Mouse (Mus musculus): ENCODE measurements around the gene Ubr2. TPM values are rescaled to one million over a fixed set of nuclear protein-coding genes. Genes with fewer than 3 reads are reported as not detected.

The Ubr2 gene
- total and polyA plus RNA-seq, 3 experiments, result 20.4 to 50.9 (median 39.6) TPM

DNA sequence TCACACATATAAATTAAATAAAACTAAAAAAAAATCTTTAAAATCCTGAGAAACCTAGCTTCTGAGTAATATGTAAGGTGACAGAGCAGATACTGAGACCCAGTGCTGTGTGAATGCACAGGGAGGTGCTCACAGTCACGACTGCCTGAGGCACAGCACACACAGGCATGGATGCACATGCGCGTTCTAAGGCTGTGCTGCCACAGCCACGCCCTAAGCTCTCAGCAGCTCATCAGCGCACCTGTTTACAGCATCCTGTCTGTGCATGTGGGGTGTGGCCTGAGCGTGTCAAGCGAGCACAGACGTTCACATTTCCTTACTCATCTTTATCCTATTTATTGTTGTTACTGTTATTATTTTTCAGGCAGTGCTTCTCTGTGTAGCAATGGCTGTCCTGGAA, 69.9 kb downstream of the Ubr2 start:
- no peak overlapping the region for H3K4me3 ChIP-seq (replicated peaks in 1 of 3; ENCODE audit: low read depth in 2 of 3, low read length in 2 of 3, poor library complexity in 1 of 3)
- peaks cover 88 to 99% of the 10 kb centered on the region in 2 experiments for H3K36me3 ChIP-seq (replicated peaks in 1 of 2; ENCODE audit: control insufficient read depth in 1 of 2, insufficient read depth in 1 of 2, low read length in 1 of 2)
- H3K27ac ChIP-seq (ENCODE audit: insufficient read depth, low read depth), result no peak overlapping the region
- H3K27me3 ChIP-seq (replicated peaks), result no peaks in the 10 kb centered on the region
- H3K9me3 ChIP-seq (replicated peaks; ENCODE audit: low read length), result no peaks in the 10 kb centered on the region
- TF ChIP-seq PAX5 (IDR thresholded peaks at IDR 0.05; ENCODE audit: low read length) (no peak), E2F4 (IDR thresholded peaks at IDR 0.05; ENCODE audit: insufficient replicate concordance, low read depth, low read length) (no peak), ZMIZ1 (IDR thresholded peaks at IDR 0.05; ENCODE audit: low read depth, low read length) (no peak), ELF1 (IDR thresholded peaks at IDR 0.05; ENCODE audit: low read depth, low read length) (no peak), TCF12 (IDR thresholded peaks at IDR 0.05; ENCODE audit: low read depth, low read length) (no peak), MAZ (IDR thresholded peaks at IDR 0.05; ENCODE audit: low read depth, low read length) (no peak), MYC (IDR thresholded peaks at IDR 0.05; ENCODE audit: low read depth, low read length) (no peak), USF1 (IDR thresholded peaks at IDR 0.05; ENCODE audit: low read depth, low read length) (no peak), NRF1 (IDR thresholded peaks at IDR 0.05; ENCODE audit: low read depth, low read length) (no peak), MEF2A (IDR thresholded peaks at IDR 0.05; ENCODE audit: borderline replicate concordance, low read depth, low read length) (no peak), MXI1 (IDR thresholded peaks at IDR 0.05; ENCODE audit: low read depth, low read length) (no peak), ZKSCAN1 (IDR thresholded peaks at IDR 0.05; ENCODE audit: borderline replicate concordance, low read depth, low read length) (no peak), SMC3 (IDR thresholded peaks at IDR 0.05; ENCODE audit: low read depth, low read length) (no peak), ETS1 (conservative IDR thresholded peaks at IDR 0.05; ENCODE audit: low read depth, low read length) (no peak), EP300 (IDR thresholded peaks at IDR 0.05; ENCODE audit: low read length) (no peak), SIN3A (IDR thresholded peaks at IDR 0.05; ENCODE audit: low read length) (no peak), MAX (IDR thresholded peaks at IDR 0.05; ENCODE audit: low read length) (no peak), GABPA (IDR thresholded peaks at IDR 0.05; ENCODE audit: insufficient replicate concordance, low read depth, low read length) (no peak)
- in situ Hi-C loops (cut with MboI; ENCODE audit: low pct_ligation_motif_present, low pct_unique_long_range_greater_than_20kb, low sequenced_read_pairs) (no loop called here), dilution Hi-C loops (cut with MboI; ENCODE audit: extremely low pct_ligation_motif_present, extremely low pct_unique_long_range_greater_than_20kb, low sequenced_read_pairs) (no loop called here)
- H3K4me1 ChIP-seq (ENCODE audit: control insufficient read depth in 1 of 2, insufficient read depth in 2 of 2), result no peaks in the 10 kb centered on the region
- H3K79me2 ChIP-seq (replicated peaks; ENCODE audit: control insufficient read depth, extremely low read depth, insufficient read depth, poor library complexity, severe bottlenecking), result no peaks in the 10 kb centered on the region
- no peak overlapping the region for H3K9ac ChIP-seq (ENCODE audit: insufficient read depth, low read depth)
- H3K4me2 ChIP-seq (ENCODE audit: insufficient read depth, low read depth, poor library complexity, severe bottlenecking), result no peak overlapping the region
- no peak for DNase-seq (ENCODE audit: extremely low read depth)

GRCm38 (mm10) chr17:46933557-46934348, 76.6 kb downstream of the Ubr2 start:
- Histone ChIP-seq H3K4me1 (ENCODE audit: control insufficient read depth in 1 of 2, insufficient read depth in 2 of 2) (no peaks in the 10 kb centered on the region), H3K27me3 (replicated peaks) (no peaks in the 10 kb centered on the region), H3K4me2 (ENCODE audit: insufficient read depth, low read depth, poor library complexity, severe bottlenecking) (no peak overlapping the region), H3K9ac (ENCODE audit: insufficient read depth, low read depth) (no peak overlapping the region), H3K4me3 (replicated peaks in 1 of 3; ENCODE audit: low read depth in 2 of 3, low read length in 2 of 3, poor library complexity in 1 of 3) (no peak overlapping the region), H3K27ac (ENCODE audit: insufficient read depth, low read depth) (no peak overlapping the region), H3K36me3 (replicated peaks in 1 of 2; ENCODE audit: control insufficient read depth in 1 of 2, insufficient read depth in 1 of 2, low read length in 1 of 2) (peaks cover 95 to 97% of the 10 kb centered on the region in 2 experiments), H3K9me3 (replicated peaks; ENCODE audit: low read length) (no peaks in the 10 kb centered on the region), H3K79me2 (replicated peaks; ENCODE audit: control insufficient read depth, extremely low read depth, insufficient read depth, poor library complexity, severe bottlenecking) (no peaks in the 10 kb centered on the region)
- peak; percentile 68 for DNase-seq (ENCODE audit: extremely low read depth)
- dilution Hi-C loops (cut with MboI; ENCODE audit: extremely low pct_ligation_motif_present, extremely low pct_unique_long_range_greater_than_20kb, low sequenced_read_pairs), result no loop called here
- no peak for TF ChIP-seq MYC (IDR thresholded peaks at IDR 0.05; ENCODE audit: low read depth, low read length)
- TF ChIP-seq RAD21 (IDR thresholded peaks at IDR 0.05; ENCODE audit: low read depth, low read length), result peak; percentile 53
- no peak for TF ChIP-seq CHD1 (IDR thresholded peaks at IDR 0.05; ENCODE audit: low read depth, low read length)
- TF ChIP-seq CTCF (conservative IDR thresholded peaks at IDR 0.05 in 1 of 2, IDR thresholded peaks at IDR 0.05 in 1 of 2; ENCODE audit: low read depth in 2 of 2, low read length in 2 of 2), result peak; percentile 41 to 75; a peak in 3 of 4 replicates
- peak; percentile 53 for TF ChIP-seq SMC3 (IDR thresholded peaks at IDR 0.05; ENCODE audit: low read depth, low read length)
- TF ChIP-seq POLR2A (IDR thresholded peaks at IDR 0.05; ENCODE audit: low read depth, low read length), result no peak
- in situ Hi-C loops (cut with MboI; ENCODE audit: low pct_ligation_motif_present, low pct_unique_long_range_greater_than_20kb, low sequenced_read_pairs), result no loop called here

All from CH12.LX (cell line).